Mouse (Mus musculus) cerebellum, postnatal 14 days (tissue): ENCODE data around the gene Mrpl54.

ENCODE experiments used
- DNase-seq, 2 experiments: peaks; one replicate each; pipeline ENCODE4 v3.0.0; 2021; ENCODE audit warnings: mixed read lengths in 2 of 2

Gene Mrpl54

DNA sequence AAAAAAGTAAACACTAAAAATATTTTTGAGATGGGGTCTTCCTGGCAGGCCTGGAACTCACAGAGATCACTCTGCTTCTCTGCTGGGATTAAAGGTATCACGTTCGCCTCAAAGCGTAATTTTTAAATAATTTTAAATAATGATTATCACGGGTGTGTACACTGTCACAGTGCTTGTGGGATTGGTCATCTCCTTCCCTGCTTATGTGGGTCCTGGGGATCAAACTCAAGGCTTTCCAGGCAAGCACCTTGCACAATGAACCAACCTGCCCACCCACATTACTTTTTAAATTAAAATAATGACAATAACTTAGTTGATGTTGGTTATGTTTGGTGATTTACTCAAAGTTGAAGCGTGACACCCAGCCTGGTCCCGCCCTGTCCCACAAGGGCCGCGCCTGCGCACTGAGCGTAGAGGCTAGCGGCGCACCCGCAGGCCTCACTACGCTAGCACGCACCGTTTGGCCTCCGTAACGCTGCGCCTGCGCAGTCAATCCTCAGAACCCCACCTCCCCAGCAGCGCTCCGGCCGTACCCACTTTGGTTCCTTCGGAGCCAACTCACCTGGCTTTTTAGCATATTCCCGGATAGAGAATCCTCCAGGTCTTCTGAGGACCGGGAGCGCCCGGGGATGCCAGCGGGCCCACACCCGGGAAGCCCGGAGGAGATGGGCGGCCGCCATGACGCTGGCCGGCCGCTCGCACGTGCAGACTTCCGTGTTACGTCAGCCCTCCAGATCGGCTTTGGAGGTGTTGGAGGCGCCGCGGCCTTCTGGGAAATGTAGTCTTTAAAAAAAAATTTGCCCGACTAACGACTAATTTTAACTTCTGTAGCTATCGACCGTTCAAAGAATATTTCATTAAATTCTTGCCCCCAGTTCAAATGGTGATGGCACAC is at the start of gene Mrpl54, which contains the start of gene Apba3:
TSS of gene Mrpl54 (minus strand) at position 724 of the 895 bp plus-strand sequence.
TSS of gene Apba3 (plus strand) at position 750 of the 895 bp plus-strand sequence.
- DNase-seq: peak; percentile 96 to 97

- DNase-seq: no peak
Observed at GRCm38 (mm10) chr10:81315587-81315986, 48.9 kb upstream of the Mrpl54 start.

DNA sequence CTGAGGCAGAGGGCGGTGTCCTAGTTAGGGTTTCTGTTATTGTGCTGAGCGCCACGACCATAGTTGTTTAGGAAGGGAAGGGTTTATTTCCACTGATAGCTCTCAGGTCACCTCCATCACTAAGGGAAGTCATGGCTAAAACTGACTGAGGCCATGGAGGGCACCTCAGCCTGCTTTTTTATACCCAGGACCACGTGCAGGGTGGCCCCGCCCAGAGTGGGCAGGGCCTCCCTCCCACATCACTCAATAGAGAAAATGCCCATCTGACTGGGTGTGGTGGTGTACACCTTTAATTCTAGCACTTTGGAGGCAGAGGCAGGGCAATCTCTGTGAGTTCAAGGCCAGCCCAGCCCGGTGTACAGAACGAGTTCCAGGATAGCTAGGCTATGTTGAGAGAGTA is 47.5 kb upstream of the Mrpl54 start:
- no peak for DNase-seq

DNA sequence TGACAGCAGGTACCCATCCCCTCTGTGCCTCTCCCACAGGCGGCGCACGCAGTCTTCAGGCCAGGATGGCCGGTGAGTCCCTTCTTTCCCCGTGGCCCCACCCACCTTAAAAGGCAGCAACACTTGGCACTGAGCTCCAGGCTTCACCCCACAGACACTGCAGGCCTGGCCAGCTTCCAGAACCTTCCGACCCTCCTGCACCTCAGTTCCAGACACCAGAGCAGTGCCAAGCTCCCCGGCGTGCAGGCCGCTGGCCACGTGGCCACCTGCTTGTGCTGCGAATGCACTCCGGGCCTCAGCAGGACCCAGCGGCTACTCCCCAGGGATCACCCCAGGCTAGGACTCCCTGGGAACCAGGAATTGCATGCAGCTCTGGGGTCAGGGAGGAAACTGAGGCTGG is 46.8 kb upstream of the Mrpl54 start:
- peak in 1 of 2 experiments; percentile 43 for DNase-seq

DNA sequence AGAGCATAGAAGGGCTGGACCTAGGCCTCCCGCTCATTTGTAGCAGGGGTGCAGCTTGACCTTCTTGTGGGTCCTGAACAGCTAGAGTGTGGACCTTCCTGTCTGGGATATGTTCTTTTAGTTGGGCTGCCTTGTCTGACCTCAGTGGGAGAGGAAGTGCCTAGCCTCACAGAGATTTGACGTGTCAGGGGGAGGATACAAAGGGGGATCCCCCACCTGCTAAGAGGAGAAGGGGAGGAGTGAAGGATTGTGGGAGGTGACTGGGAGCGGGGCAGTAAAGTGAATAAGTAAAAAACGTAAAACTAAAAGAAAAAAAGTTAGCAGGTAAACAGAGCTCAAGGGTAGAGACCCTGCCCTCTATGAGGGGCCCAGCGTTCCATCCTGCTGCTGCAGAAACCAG is 42.8 kb upstream of the Mrpl54 start:
- no peak for DNase-seq

DNA sequence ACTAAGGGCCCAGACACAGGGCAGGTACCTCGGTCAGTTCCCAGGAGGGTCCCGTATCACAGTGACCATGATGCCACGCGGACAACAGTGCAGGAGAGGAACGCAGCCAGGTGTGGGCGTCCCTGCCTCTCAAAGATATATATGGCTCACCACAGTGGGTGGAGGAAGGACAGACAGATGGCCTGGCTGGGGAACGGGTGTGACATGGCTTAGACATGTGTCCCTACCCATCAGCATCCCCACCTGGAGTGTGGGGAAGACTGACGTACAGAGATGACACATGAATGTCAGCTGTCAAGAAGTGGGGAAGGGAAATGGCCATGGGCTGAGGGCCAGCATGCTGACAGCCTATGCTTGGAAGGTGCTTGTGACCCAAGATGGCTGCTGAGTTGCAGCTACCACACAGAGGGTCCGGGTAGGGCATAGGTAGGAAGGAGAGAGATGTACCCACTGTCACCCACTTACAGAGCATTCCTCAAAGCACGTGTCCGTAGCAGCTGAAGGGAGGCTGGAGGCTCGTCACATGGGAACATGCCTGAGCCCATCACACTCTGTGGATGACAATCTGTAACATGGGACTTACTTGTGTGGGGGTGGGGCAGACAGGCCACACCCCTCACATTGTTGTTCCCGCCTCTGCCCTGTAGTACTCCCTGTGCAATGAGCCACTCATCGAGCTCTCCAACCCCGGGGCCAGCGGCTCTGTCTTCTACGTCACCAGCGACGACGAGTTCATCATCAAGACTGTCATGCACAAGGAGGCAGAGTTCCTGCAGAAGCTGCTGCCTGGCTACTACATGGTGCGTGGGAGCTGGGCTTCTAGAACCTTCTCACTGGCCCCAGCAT is 40.3 kb upstream of the Mrpl54 start:
- no peak for DNase-seq

GRCm38 (mm10) chr10:81306173-81306668 is 39.5 kb upstream of the Mrpl54 start:
- DNase-seq: peak in 1 of 2 experiments; percentile 43

- DNase-seq: peak; percentile 59 to 70
Observed at GRCm38 (mm10) chr10:81305663-81306062, 38.9 kb upstream of the Mrpl54 start.

GRCm38 (mm10) chr10:81304597-81305238 is 38.0 kb upstream of the Mrpl54 start:
- peak; percentile 79 to 85 for DNase-seq

DNA sequence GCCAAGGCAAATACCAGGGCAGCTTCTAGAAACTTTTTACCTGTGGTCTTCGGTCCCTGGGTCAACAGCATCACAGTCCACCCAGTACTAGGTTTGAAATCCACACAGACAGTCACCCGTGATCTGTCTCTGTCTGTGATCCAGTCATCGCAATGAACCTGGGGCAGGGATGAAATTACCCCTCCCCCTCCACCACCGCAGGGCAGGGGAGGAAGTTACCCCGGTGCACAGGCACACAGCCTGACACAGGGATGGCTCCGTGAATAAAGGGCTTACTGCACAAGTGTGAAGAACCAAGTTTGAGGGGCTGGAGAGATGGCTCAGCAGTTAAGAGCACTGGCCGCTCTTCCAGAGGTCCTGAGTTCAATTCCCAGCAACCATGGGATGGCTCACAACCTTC is 37.0 kb upstream of the Mrpl54 start:
- no peak for DNase-seq

GRCm38 (mm10) chr10:81303258-81303657 is 36.5 kb upstream of the Mrpl54 start:
- DNase-seq: no peak

GRCm38 (mm10) chr10:81302781-81303218 is 36.1 kb upstream of the Mrpl54 start:
- no peak for DNase-seq

DNA sequence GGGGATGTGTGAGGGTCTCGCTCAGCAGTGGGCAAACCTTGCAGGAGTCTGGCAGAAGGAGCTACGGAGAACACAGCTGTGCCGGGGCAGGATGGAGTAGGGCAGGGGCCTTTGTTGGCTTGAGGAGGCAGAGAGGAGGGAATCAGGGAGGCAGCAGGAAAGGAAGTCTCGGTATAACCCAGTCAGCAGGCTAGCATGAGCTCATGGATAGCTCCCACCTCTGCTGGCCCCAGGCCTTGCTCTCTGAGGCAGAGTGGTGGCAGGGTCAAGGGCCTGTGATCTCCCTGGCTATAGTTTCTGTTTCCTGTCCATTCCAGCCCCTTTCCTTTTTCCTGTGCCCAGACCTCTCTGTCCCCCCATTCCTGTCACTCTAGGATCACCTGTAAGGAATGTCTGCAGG is 35.6 kb upstream of the Mrpl54 start:
- DNase-seq: no peak

DNA sequence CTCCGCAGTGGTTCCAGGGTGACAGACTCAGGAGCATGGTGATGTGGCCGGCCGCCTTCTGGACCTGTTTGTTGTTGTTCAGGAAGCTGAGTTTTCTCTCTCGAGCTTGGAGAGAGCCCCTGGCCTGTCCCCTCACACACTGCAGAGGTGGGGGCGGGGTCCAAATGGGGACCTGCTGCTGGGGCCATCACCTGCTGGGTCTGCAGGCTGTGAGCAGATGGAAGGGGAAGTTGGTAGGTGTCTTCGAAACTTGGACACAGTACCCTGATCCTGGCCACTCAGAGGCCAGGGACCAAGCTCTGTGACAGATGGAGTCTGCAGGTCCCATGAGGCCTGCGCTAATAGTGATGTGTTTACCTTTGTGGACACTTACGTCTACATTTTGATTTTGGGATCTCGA is 34.6 kb upstream of the Mrpl54 start:
- peak; percentile 59 to 76 for DNase-seq

- no peak for DNase-seq
Observed at GRCm38 (mm10) chr10:81300352-81300907, 33.7 kb upstream of the Mrpl54 start.

DNA sequence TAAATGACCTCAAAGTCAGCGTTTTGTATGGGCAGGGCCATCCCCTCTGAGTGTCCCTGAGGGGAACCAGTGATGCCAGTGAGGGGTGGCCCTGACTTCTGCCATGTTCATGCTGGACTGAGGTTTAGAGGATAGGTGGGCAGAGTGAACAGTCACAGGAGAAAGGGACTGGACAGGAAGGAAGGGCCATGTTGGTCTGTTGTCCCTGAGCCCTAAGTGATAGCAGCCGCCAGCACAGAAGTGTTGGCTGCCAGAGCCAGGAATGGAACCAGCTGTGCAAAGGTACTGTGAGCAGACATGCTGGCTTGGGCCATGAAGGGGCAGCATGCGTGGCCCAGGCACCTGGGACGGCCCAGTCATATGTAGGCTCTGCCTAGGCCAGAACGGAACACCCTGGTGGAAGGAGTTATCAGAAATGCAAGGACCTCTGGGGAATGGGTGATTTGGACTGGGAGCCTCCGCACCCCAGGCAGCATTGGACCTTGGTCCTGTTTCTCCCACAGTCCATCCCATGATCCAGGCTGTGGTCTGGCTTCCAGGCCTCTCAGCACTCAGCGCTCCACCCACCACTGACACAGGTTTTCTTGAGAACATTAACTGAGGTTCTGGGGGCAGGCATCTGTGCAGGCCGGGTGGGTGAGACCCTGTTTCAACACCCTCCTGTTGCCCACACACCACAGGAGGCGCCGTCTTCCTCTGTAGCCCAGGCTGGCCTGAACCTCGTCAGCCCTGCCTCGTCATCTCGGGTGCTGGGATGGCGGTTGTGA is 33.0 kb upstream of the Mrpl54 start:
- no peak for DNase-seq

GRCm38 (mm10) chr10:81298369-81299100 is 31.8 kb upstream of the Mrpl54 start:
- DNase-seq: no peak

DNA sequence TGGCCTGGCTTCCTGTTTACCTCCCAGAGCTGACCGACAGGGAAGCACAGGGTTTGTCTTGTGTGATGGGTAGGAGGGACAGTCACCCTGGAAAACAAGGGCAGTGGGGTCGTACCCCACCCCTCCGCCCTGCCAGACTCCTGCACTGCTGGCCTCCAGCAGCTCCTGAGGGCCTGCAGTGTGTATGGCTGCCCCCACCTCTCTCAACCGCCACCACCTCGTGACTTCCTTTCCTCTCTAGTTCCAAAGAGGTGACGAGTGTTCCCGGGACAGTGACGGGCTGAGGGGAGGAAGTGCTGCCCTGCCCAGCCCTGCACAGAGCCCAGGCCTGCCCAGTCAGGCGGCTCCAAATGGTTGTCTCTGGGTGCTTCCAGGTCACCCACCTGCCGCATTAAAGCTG is 31.1 kb upstream of the Mrpl54 start:
- DNase-seq: no peak

DNA sequence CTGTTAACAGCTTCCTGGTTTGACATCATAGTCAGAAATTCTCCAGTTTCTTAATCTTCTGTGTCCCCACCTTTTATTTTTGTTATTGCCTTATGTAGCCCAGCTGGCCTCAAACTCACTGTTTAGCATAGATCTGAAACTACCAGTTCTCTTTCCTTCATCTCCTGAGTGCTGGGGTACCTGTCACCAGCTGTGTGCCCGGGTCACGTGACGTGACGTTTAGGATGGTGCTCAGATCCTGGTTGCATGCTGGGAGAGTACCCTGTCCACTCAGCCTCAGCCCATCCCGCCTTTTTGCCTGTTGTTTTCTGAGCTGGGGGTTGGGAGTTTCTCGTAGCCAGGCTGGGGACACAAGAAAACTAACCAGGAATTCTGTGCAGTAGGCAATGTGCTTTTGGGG is 30.5 kb upstream of the Mrpl54 start:
- no peak for DNase-seq

- peak in 1 of 2 experiments; percentile 47 for DNase-seq
Observed at GRCm38 (mm10) chr10:81295185-81295584, 28.5 kb upstream of the Mrpl54 start.

DNA sequence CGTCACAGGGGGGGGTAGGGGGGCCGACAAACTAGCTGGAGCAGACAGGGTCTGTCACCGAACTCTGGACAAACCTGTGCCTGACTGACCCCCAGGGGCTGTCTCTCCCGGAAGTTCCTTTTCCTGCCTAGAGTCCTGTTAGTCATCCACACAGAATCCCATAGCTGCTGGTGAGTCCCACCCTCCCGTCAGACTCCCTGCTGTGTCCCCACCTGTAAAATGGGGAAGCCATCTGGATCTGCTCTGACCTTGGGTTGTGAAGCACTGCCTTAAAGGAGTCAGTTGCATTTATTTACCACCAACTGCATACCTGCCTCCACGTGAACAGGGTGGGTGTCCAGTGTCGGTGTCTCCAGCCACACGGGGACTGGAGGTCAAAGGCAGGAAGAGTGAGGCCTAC is 27.7 kb upstream of the Mrpl54 start:
- peak; percentile 80 to 83 for DNase-seq
